Mouse (Mus musculus): ENCODE data around the gene Dusp3. TPM values are rescaled to one million over a fixed set of nuclear protein-coding genes. Genes with fewer than 3 reads are reported as not detected.
"Not testable (repeated sequence)": the region's sequence is repeated elsewhere in the genome, so short reads cannot be mapped to it uniquely, and the experiment has no call there.

The Dusp3 gene
- total RNA-seq, 1 experiment from 2014 or later: 12.0 TPM

DNA sequence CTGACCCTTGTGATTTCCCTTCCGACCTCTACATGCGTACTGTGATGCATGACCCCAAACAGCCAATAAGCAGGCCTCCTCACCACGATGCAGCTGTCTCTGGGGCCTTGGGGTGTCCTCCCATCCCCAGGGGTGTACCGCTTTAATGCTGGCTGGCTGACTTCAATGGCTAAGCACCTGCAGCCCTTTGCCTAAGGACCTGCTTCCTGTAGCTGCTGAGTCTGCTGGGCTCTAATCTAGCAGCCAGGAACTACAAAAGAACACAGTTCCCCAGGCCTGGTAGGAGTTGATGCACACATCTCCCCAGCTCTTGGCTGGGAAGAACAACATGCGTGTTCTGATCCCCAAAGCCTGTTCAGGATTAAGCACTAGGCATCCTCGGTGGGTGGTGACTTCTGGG, 28.7 kb upstream of the Dusp3 start:
- ATAC-seq (ENCODE audit: extremely low read depth, insufficient number of reproducible peaks, low FRiP score, poor library complexity, severe bottlenecking): no peak

DNA sequence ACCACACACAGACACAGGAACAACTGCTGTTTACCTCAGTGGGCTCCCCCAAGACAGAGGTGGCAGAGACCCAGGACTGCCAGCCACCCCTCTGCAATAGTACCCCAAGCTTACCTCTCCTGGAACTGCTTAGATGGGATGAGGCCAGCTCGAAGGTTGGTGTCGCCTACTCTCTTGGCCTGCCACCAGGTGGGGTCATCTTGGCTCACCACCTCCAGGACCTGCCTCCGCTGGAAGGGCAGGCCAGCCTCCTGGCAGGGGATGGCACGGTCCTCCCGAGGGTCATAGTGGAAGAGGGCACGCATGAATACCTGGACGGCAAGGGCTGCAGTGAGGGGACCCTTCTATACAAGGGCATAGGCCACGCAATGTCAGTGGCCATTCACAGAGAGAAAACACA, 26.4 kb upstream of the Dusp3 start:
- no peak for ATAC-seq (ENCODE audit: extremely low read depth, insufficient number of reproducible peaks, low FRiP score, poor library complexity, severe bottlenecking)

DNA sequence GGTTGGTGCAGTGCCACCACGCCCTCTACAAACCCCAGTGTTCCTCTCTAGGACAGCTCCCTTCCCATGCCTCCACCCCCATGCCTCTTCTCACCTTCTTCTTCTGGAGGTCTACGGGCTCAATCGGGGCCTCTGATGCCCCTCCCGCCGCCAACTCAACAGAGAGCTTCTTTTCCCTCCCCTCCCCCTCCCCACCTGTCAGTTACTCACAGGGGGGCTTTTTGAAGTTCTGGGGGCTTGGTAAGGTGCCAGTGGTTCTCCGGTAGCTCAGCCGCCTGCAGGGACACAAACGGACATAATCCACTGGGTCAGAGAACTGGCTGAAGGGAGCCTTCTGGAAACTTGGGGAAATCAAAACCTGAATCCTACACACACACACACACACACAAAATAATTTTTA, 24.7 kb upstream of the Dusp3 start:
- ATAC-seq (ENCODE audit: extremely low read depth, insufficient number of reproducible peaks, low FRiP score, poor library complexity, severe bottlenecking): no peak

GRCm38 (mm10) chr11:102010140-102010539, 23.3 kb upstream of the Dusp3 start:
- ATAC-seq (ENCODE audit: extremely low read depth, insufficient number of reproducible peaks, low FRiP score, poor library complexity, severe bottlenecking): no peak

- no peak for ATAC-seq (ENCODE audit: extremely low read depth, insufficient number of reproducible peaks, low FRiP score, poor library complexity, severe bottlenecking)
Measured at GRCm38 (mm10) chr11:102008954-102009637, 22.3 kb upstream of the Dusp3 start.

DNA sequence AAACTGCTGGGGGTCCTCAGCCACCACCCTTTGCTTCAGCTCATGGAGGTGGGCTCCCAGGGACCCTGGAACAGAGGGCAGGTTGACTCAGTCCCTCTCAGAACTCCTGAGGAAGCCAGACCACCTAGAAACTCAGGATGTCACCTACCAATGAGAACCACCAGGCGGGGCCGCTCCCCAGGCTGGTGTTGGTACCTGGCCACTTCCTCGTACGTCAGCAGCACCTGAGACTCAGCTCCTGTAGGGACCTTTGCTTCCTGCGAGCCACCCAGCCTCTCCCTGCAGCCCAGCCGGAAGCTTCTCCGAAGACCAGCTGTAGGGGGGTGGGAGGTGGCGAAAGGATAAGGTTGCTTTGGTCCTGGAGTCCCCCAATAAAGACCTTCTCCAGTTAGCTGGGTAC, 21.6 kb upstream of the Dusp3 start:
- no peak for ATAC-seq (ENCODE audit: extremely low read depth, insufficient number of reproducible peaks, low FRiP score, poor library complexity, severe bottlenecking)

- no peak for ATAC-seq (ENCODE audit: extremely low read depth, insufficient number of reproducible peaks, low FRiP score, poor library complexity, severe bottlenecking)
Measured at GRCm38 (mm10) chr11:102006688-102007087, 19.9 kb upstream of the Dusp3 start.

DNA sequence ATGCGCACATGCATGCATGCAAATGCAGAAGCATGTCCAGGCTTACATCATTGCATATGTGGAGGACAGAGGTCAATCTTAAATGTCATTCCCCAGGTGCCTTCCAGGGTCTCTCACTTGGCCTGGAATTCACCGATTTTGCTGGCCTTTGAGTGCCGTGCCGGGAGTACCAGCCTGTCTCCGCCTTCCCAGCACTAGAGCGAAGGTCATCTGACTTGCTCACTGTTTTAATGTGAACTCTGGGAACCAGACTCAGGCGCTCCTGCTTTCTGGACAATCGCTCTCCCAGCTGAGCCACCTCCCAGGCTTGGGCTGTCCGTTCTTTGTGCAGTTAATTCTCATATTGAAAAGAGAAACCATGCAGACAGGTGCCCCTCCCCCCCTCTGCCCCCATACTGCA, 19.5 kb upstream of the Dusp3 start:
- ATAC-seq (ENCODE audit: extremely low read depth, insufficient number of reproducible peaks, low FRiP score, poor library complexity, severe bottlenecking): no peak

DNA sequence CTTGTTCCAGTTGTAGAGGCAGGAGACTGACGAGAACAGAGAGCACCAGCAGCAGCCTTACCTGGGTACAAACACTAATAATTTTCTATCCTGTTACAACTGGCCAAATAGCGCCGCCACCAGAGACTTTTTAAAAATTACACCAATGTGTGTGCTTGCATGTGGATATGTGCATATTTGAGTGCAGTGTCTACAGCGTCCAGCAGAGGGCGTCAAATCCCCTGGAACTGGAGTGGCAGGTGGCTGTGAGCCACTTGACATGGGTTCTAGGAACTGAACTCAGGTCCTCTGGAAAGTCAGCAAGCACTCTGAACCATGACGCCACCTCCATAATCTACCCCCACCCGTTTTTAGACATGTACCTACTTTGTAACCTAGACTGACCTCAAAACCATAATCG, 17.4 kb upstream of the Dusp3 start:
- no peak for ATAC-seq (ENCODE audit: extremely low read depth, insufficient number of reproducible peaks, low FRiP score, poor library complexity, severe bottlenecking)

GRCm38 (mm10) chr11:101999466-101999865, 12.7 kb upstream of the Dusp3 start:
- ATAC-seq (ENCODE audit: extremely low read depth, insufficient number of reproducible peaks, low FRiP score, poor library complexity, severe bottlenecking): no peak

GRCm38 (mm10) chr11:101998258-101998657, 11.4 kb upstream of the Dusp3 start:
- no peak for ATAC-seq (ENCODE audit: extremely low read depth, insufficient number of reproducible peaks, low FRiP score, poor library complexity, severe bottlenecking)

DNA sequence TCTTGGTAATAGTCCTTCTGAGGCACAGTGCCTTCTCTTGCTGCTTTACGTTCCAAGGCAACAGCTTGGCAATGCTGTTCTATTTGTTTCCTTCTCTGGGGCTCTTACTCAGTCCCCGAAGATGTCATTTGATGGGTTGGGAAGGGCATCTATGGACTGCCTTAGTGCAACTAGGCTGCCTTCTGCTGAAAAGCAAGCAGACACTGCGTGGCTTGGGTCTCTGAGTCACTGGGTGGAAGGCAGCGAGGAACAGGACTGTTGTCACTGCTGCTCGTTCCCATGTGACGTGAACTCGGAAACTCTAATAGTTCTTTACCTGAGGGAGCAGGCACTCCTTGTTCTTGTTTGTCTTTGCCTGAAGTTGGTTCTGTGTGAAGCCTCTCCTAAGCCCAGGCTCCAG, 9.1 kb upstream of the Dusp3 start:
- no peak for ATAC-seq (ENCODE audit: extremely low read depth, insufficient number of reproducible peaks, low FRiP score, poor library complexity, severe bottlenecking)

GRCm38 (mm10) chr11:101994100-101994499, 7.3 kb upstream of the Dusp3 start:
- no peak for ATAC-seq (ENCODE audit: extremely low read depth, insufficient number of reproducible peaks, low FRiP score, poor library complexity, severe bottlenecking)

DNA sequence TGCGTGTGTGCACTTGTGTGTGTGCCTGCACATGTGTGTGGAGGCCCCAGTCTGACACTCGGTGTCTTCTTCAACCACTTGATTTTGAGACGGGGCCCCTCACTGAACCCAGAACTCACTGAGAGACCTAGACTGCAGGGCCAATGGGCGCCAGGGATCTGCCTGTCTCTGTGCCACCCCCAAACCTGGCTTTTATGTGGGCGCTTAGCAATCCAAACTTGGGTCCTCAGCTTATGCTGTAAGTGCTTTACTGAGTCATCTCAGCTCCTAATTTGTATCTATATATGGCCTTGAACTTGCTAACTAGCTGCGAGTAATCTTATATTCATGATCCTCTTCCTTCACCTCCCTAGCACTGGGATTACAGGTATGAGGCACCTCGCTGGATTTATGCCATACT, 5.6 kb upstream of the Dusp3 start:
- ATAC-seq (ENCODE audit: extremely low read depth, insufficient number of reproducible peaks, low FRiP score, poor library complexity, severe bottlenecking): no peak

DNA sequence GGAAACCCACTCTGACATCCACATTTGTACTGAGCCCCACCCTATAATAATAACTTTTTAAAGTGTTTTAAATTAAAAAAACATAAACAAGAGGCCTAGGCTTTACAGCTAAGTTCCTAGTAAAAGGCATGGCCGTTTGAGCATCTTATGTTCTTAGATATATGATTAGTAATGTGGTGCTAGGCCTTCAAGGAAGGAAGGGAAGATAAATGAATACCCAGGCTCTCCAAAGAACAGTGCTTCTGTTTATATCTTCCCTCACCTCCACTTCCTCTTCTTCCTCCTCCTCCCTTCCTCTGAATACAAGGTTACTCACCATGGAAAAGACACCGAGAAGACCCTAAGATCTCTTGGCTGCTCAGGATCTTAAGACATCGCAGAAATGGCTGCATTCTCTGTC, 5.0 kb upstream of the Dusp3 start:
- ATAC-seq (ENCODE audit: extremely low read depth, insufficient number of reproducible peaks, low FRiP score, poor library complexity, severe bottlenecking): no peak

GRCm38 (mm10) chr11:101990244-101990643, 3.4 kb upstream of the Dusp3 start:
- no peak for ATAC-seq (ENCODE audit: extremely low read depth, insufficient number of reproducible peaks, low FRiP score, poor library complexity, severe bottlenecking)

- ATAC-seq (ENCODE audit: extremely low read depth, insufficient number of reproducible peaks, low FRiP score, poor library complexity, severe bottlenecking): peak; percentile 62; the same call in 1 of the 2 replicates
Measured at GRCm38 (mm10) chr11:101985990-101986389, 823 bp downstream of the Dusp3 start.

GRCm38 (mm10) chr11:101985450-101985849, 1.4 kb downstream of the Dusp3 start:
- not testable (repeated sequence) for ATAC-seq (ENCODE audit: extremely low read depth, insufficient number of reproducible peaks, low FRiP score, poor library complexity, severe bottlenecking)

DNA sequence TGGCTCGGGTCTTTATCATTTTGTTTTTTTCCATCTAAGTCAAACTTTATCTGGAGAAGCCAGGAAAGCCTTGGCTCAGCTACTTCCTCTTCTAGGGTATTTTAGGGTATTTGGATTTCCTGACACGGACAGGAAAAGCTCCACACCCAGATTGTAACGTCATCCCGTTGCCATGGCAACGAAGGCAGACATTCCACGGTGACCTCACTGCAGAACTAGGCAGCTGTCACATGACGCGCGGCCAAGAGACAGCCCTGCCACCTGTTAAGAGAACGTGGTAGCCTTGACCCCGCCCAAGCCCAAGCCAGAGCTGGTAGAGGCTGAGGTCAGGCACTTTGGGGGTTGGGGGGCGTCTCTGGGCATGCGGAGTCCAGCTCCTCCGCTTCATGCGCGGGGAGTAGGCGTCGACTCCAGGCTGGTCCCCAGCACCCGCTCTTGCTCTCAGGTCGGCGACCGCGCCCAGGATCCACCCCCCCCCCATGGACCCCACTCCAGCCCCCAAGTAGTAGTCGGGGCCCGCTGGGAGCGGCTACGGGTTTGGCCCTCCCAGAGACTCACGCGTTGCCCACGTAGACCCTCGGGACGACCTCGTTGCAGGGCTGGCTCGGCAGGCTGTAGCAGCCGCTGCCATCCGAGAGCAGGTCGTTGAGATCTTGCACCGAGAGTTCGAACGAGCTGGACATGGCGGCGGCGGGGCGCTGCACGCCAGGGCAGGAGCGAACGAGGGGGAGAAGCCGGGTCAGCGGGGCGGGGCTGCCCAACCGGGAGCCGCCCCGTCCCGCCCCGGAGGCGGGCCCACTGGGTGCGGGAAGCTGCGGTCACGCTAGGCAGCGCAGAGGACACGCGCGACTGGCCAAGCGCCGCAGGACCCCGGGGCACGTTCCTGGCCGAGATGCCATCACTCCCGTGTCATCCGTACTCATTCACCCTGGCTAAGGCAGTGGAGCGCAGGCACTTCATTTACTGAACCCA, 2.5 kb downstream of the Dusp3 start, which contains the start of gene Cfap97d1:
TSS of gene Cfap97d1 (plus strand) at position 226 of the 972 bp plus-strand sequence.
- ATAC-seq (ENCODE audit: extremely low read depth, insufficient number of reproducible peaks, low FRiP score, poor library complexity, severe bottlenecking): peak; percentile 64

GRCm38 (mm10) chr11:101983431-101983921, 3.3 kb downstream of the Dusp3 start:
- no peak for ATAC-seq (ENCODE audit: extremely low read depth, insufficient number of reproducible peaks, low FRiP score, poor library complexity, severe bottlenecking)

Measured in neutrophil, adult 5-6 weeks (primary cell).